Mouse (Mus musculus): Measurements from ENCODE around the gene Tor1aip2.

DNA sequence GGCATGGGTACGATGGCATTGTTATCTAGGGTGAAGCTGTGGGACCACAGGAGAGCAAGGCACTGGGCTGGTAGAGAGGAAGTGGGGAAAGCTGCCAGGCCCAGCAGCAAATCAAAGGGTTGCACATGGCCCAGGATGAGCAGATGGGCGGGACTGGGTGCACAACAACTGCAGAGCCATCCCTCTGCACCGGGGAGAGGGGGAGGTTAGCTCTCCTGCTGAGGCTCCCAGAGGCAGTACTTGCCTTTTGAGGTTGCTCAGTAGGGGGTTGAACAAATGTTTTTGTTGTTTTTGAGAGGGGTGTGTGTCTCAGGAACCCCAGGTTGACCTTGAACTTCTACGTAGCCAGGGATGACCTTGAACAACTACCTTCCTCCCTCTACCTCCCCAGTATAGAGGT, 41.3 kb downstream of the Tor1aip2 start:
- TF ChIP-seq CTCF (IDR thresholded peaks at IDR 0.05; ENCODE audit: low read depth, low read length), result no peak
- no peak for TF ChIP-seq POLR2A (IDR thresholded peaks at IDR 0.05; ENCODE audit: borderline replicate concordance, low read depth, low read length)
